Mouse (Mus musculus) erythroblast, embryonic 14.5 days (primary cell): Measurements from ENCODE around the gene Gm21671.
"Not testable (repeated sequence)": the region's sequence is repeated elsewhere in the genome, so short reads cannot be mapped to it uniquely, and the experiment has no call there.

Experiments used
- GATA1 ChIP-seq: IDR thresholded peaks from 2 replicates; pipeline ENCODE4 v1.6.1; 2012; ENCODE audit warnings: low read length, inconsistent platforms, mixed read lengths
- TAL1 ChIP-seq: IDR thresholded peaks from 3 replicates; pipeline ENCODE4 v1.6.1; 2012; ENCODE audit warnings: low read length, inconsistent platforms, mixed read lengths

- not testable (repeated sequence) for TF ChIP-seq GATA1, TAL1
Observed at GRCm38 (mm10) chr5:25972563-25972962, 18.3 kb upstream of the Gm21671 start, which contains the start of gene Gm21680.
